Mouse (Mus musculus) forebrain, embryonic 16.5 days (tissue): ENCODE results near the gene Lrp8. TPM values are rescaled to one million over a fixed set of nuclear protein-coding genes. Genes with fewer than 3 reads are reported as not detected.

Source experiments
- ATAC-seq: fragments of 200-750 bp; cut with Nextera tagmentation; 2 replicates; pipeline ENCODE4 v1.8.0; 2017; ENCODE audit warnings: mild to moderate bottlenecking, moderate library complexity
- H3K27ac ChIP-seq: fragments of 300-500 bp; sonication (generic); 2 replicates; pipeline ENCODE4 v1.5.1; 2014; ENCODE audit warnings: low read length, control low read depth
- H3K27me3 ChIP-seq: fragments of 300-500 bp; sonication (generic); replicated peaks from 2 replicates; pipeline ENCODE4 v1.6.1; 2014; ENCODE audit warnings: low read length; ENCODE audit not compliant: control insufficient read depth, insufficient read depth
- H3K36me3 ChIP-seq: fragments of 300-500 bp; sonication (generic); 2 replicates; pipeline ENCODE4 v1.6.1; 2014; ENCODE audit not compliant: control insufficient read depth, insufficient read depth
- H3K4me1 ChIP-seq: fragments of 300-500 bp; sonication (generic); replicated peaks from 2 replicates; pipeline ENCODE4 v1.6.1; 2014; ENCODE audit warnings: low read length; ENCODE audit not compliant: control insufficient read depth, insufficient read depth
- H3K4me2 ChIP-seq: fragments of 300-500 bp; sonication (generic); 2 replicates; pipeline ENCODE4 v1.6.1; 2014; ENCODE audit warnings: mild to moderate bottlenecking, low read length, control low read depth
- H3K4me3 ChIP-seq: fragments of 300-500 bp; sonication (generic); replicated peaks from 2 replicates; pipeline ENCODE4 v1.5.1; 2014; ENCODE audit warnings: mild to moderate bottlenecking, low read length, control low read depth
- H3K9ac ChIP-seq: fragments of 300-500 bp; sonication (generic); replicated peaks from 2 replicates; pipeline ENCODE4 v1.6.1; 2014; ENCODE audit warnings: low read depth, low read length, control low read depth
- H3K9me3 ChIP-seq: fragments of 300-500 bp; sonication (generic); 2 replicates; pipeline ENCODE4 v1.6.1; 2016; ENCODE audit warnings: low read length; ENCODE audit not compliant: control insufficient read depth
- WGBS: fragments of 180-500 bp; shearing (Covaris S2); extraction: QIAGEN DNeasy Blood & Tissue Kit; methylation state at CpG from one replicate; pipeline ENCODE4 v1.1.7; 2014; 5-methylcytosine and 5-hydroxymethylcytosine counted together
- polyA plus RNA-seq: library from polyadenylated mRNA; unstranded; fragments of >200 nt; fragmentation: Nextera tagmentation; extraction: Ambion mirVana; gene quantifications from 2 replicates; pipeline ENCODE4 v1.2.1, GENCODE M21; 2015

The Lrp8 gene
- polyA plus RNA-seq, 1 experiment from 2014 or later, result 71.8 TPM

- Histone ChIP-seq H3K27ac (no peak overlapping the region), H3K9me3 (no peaks in the 10 kb centered on the region), H3K4me3 (no peak overlapping the region), H3K36me3 (peaks cover 21% of the 10 kb centered on the region), H3K9ac (no peak overlapping the region), H3K27me3 (no peaks in the 10 kb centered on the region), H3K4me2 (no peak overlapping the region), H3K4me1 (peaks cover 3% of the 10 kb centered on the region)
- WGBS, result 83% methylated on average over 9 of the region's 9 CpGs
- no peak for ATAC-seq
These were observed 47.6 kb downstream of the Lrp8 start for GRCm38 (mm10) chr4:107849621-107850020.

GRCm38 (mm10) chr4:107850091-107850490 is 48.0 kb downstream of the Lrp8 start:
- no peak for ATAC-seq
- H3K9me3 ChIP-seq, result no peaks in the 10 kb centered on the region
- no peak overlapping the region for H3K27ac ChIP-seq
- no peak overlapping the region for H3K4me3 ChIP-seq
- 91% methylated on average over 8 of the region's 8 CpGs for WGBS
- no peaks in the 10 kb centered on the region for H3K27me3 ChIP-seq
- no peak overlapping the region for H3K4me2 ChIP-seq
- H3K9ac ChIP-seq, result no peak overlapping the region
- no peaks in the 10 kb centered on the region; the same call in 1 of the 2 replicates for H3K4me1 ChIP-seq
- H3K36me3 ChIP-seq, result peaks cover 25% of the 10 kb centered on the region

GRCm38 (mm10) chr4:107853333-107853732 is 51.3 kb downstream of the Lrp8 start:
- peaks cover 42% of the 10 kb centered on the region for H3K36me3 ChIP-seq

GRCm38 (mm10) chr4:107853836-107854235 is 51.8 kb downstream of the Lrp8 start:
- H3K4me3 ChIP-seq, result no peak overlapping the region
- no peaks in the 10 kb centered on the region for H3K4me1 ChIP-seq
- H3K27ac ChIP-seq, result no peak overlapping the region
- 89% methylated on average over 7 of the region's 7 CpGs for WGBS
- H3K27me3 ChIP-seq, result no peaks in the 10 kb centered on the region
- ATAC-seq, result no peak
- no peak overlapping the region for H3K4me2 ChIP-seq
- no peaks in the 10 kb centered on the region for H3K9me3 ChIP-seq
- H3K36me3 ChIP-seq, result peaks cover 48% of the 10 kb centered on the region
- H3K9ac ChIP-seq, result no peak overlapping the region

More at GRCm38 (mm10) chr4:107853333-107853732, 51.3 kb downstream of the Lrp8 start:
- Histone ChIP-seq H3K9me3 (no peaks in the 10 kb centered on the region), H3K27ac (no peak overlapping the region), H3K9ac (no peak overlapping the region), H3K4me1 (no peaks in the 10 kb centered on the region), H3K4me2 (no peak overlapping the region), H3K27me3 (no peaks in the 10 kb centered on the region), H3K4me3 (no peak overlapping the region)
- ATAC-seq, result no peak
- 94% methylated on average over 8 of the region's 8 CpGs for WGBS

GRCm38 (mm10) chr4:107856958-107857686 is 55.1 kb downstream of the Lrp8 start:
- Histone ChIP-seq H3K9ac (no peak overlapping the region), H3K4me3 (no peak overlapping the region), H3K4me2 (no peak overlapping the region), H3K9me3 (no peaks in the 10 kb centered on the region), H3K36me3 (peaks cover 64% of the 10 kb centered on the region), H3K4me1 (no peaks in the 10 kb centered on the region), H3K27ac (no peak overlapping the region; the same call in 1 of the 2 replicates), H3K27me3 (no peaks in the 10 kb centered on the region)
- 65% methylated on average over 11 of the region's 11 CpGs for WGBS
- ATAC-seq, result peak; percentile 27; the same call in 1 of the 2 replicates

GRCm38 (mm10) chr4:107858995-107859394 is 56.9 kb downstream of the Lrp8 start:
- H3K27me3 ChIP-seq, result no peaks in the 10 kb centered on the region
- H3K4me2 ChIP-seq, result no peak overlapping the region
- H3K4me3 ChIP-seq, result no peak overlapping the region
- no peaks in the 10 kb centered on the region for H3K4me1 ChIP-seq
- no peak for ATAC-seq
- H3K9me3 ChIP-seq, result no peaks in the 10 kb centered on the region
- no peak overlapping the region for H3K9ac ChIP-seq
- no peak overlapping the region for H3K27ac ChIP-seq
- H3K36me3 ChIP-seq, result peaks cover 60% of the 10 kb centered on the region
- WGBS, result 83% methylated on average over 7 of the region's 7 CpGs

GRCm38 (mm10) chr4:107864866-107865265 is 62.8 kb downstream of the Lrp8 start:
- Histone ChIP-seq H3K27ac (no peak overlapping the region), H3K4me1 (no peaks in the 10 kb centered on the region), H3K4me2 (no peak overlapping the region), H3K9me3 (no peaks in the 10 kb centered on the region), H3K27me3 (no peaks in the 10 kb centered on the region), H3K9ac (no peak overlapping the region), H3K4me3 (no peak overlapping the region), H3K36me3 (peaks cover 38% of the 10 kb centered on the region)
- WGBS, result 92% methylated on average over 4 of the region's 4 CpGs
- ATAC-seq, result no peak

- Histone ChIP-seq H3K4me2 (peak within 1 kb of the TSS; percentile 87), H3K9me3 (no peaks in the 10 kb centered on the region), H3K4me1 (peaks cover 14% of the 10 kb centered on the region), H3K27ac (peak within 1 kb of the TSS; percentile 67), H3K27me3 (no peaks in the 10 kb centered on the region), H3K4me3 (peak within 1 kb of the TSS; percentile 98), H3K9ac (peak within 1 kb of the TSS; percentile 81), H3K36me3 (peaks cover 19% of the 10 kb centered on the region)
- ATAC-seq, result peak; percentile 94
- 2% methylated on average over 48 of the region's 48 CpGs for WGBS
These were observed 77.4 kb downstream of the Lrp8 start, which contains the start of gene Magoh for GRCm38 (mm10) chr4:107879254-107880050. Gene Magoh (plus strand): TSS chr4:107879755.

GRCm38 (mm10) chr4:107881631-107882030 is 79.6 kb downstream of the Lrp8 start:
- Histone ChIP-seq H3K27ac (no peak overlapping the region), H3K27me3 (no peaks in the 10 kb centered on the region), H3K4me1 (peaks cover 14% of the 10 kb centered on the region), H3K36me3 (peaks cover 24% of the 10 kb centered on the region), H3K9me3 (no peaks in the 10 kb centered on the region), H3K4me3 (no peak overlapping the region), H3K9ac (no peak overlapping the region), H3K4me2 (no peak overlapping the region)
- no peak for ATAC-seq
- 100% methylated on average over 1 of the region's 1 CpGs for whole genome bisulfite sequencing
